In genomic region chr19:6465090-6465489, GRCm38 (mm10) we compare ENCODE assay signal across 10 mouse cellular contexts. TPM values are rescaled to one million over a fixed set of nuclear protein-coding genes. Genes with fewer than 3 reads are reported as not detected.
DNase-seq lines count a peak whose midpoint lies in the region; ATAC-seq and TF ChIP-seq lines count a peak whose summit lies in the region.
"Had no signal": no experiment of that assay in that cellular context is flagged by ENCODE, and none has a peak within 500 bp of the region (broad histone marks: within the 10 kb centered on the region; RNA-seq: fewer than 3 reads in every experiment).

No protein-coding gene starts in this region.

- no peak for TF ChIP-seq CTCF in olfactory bulb, adult 2 months (IDR thresholded peaks at IDR 0.05; ENCODE audit: insufficient read depth, low read depth, low read length)

- no peak for DNase-seq in kidney, adult 8-10 months
- peak; percentile 44 for DNase-seq in embryo, embryonic 11 days
- no peak for DNase-seq in ovary, postnatal 36 days (ENCODE audit: low spot score)
- no peak for DNase-seq in heart, adult 11 months
- DNase-seq in layer of hippocampus, postnatal 25 days (ENCODE audit: extremely low spot score in 1 of 2, low spot score in 1 of 2), result no peak
- DNase-seq: lung, postnatal 10 days had no signal

- H3K9ac ChIP-seq in kidney, embryonic 14.5 days (ENCODE audit: low read depth, low read length), result no peak overlapping the region
- no peak overlapping the region for H3K9ac ChIP-seq in hindbrain, embryonic 15.5 days
- H3K9ac ChIP-seq: heart, embryonic 15.5 days had no signal

- H3K4me1 ChIP-seq in kidney, embryonic 14.5 days (ENCODE audit: control insufficient read depth, insufficient read depth, low read length), result peaks cover 16% of the 10 kb centered on the region; the same call in 1 of the 2 replicates
- H3K4me1 ChIP-seq in hindbrain, embryonic 15.5 days (replicated peaks), result peaks cover 34% of the 10 kb centered on the region
- H3K4me1 ChIP-seq in olfactory bulb, adult 2 months (ENCODE audit: control insufficient read depth, insufficient read depth, low read length), result peaks cover 59% of the 10 kb centered on the region

- H3K27me3 ChIP-seq in kidney, embryonic 14.5 days (ENCODE audit: control insufficient read depth, insufficient read depth, low read length), result no peaks in the 10 kb centered on the region
- no peaks in the 10 kb centered on the region for H3K27me3 ChIP-seq in hindbrain, embryonic 15.5 days

- H3K9me3 ChIP-seq in kidney, embryonic 14.5 days (ENCODE audit: control insufficient read depth, low read length), result no peaks in the 10 kb centered on the region; the same call in 1 of the 2 replicates
- no peaks in the 10 kb centered on the region for H3K9me3 ChIP-seq in hindbrain, embryonic 15.5 days
- H3K9me3 ChIP-seq: heart, embryonic 15.5 days had no signal

- no peak overlapping the region for H3K4me2 ChIP-seq in kidney, embryonic 14.5 days (replicated peaks; ENCODE audit: low read depth, low read length)
- H3K4me2 ChIP-seq in hindbrain, embryonic 15.5 days, result no peak overlapping the region
- H3K4me2 ChIP-seq: heart, embryonic 15.5 days had no signal

- TF ChIP-seq POLR2A in olfactory bulb, adult 2 months (IDR thresholded peaks at IDR 0.05; ENCODE audit: insufficient read depth, low read depth, low read length), result no peak

- ATAC-seq in kidney, embryonic 14.5 days (ENCODE audit: low FRiP score, low TSS enrichment), result 0 out of 2 replicates have a peak, but pooled peaks have one; percentile 37
- peak; percentile 49; the same call in 1 of the 2 replicates for ATAC-seq in hindbrain, embryonic 15.5 days (ENCODE audit: low FRiP score, low read depth)

- WGBS in kidney, embryonic 14.5 days, result 36% methylated on average over 5 of the region's 5 CpGs
- WGBS in hindbrain, embryonic 15.5 days, result 14% methylated on average over 5 of the region's 5 CpGs
- WGBS in olfactory bulb, adult 2 months, result 12% methylated on average over 5 of the region's 5 CpGs

- H3K27ac ChIP-seq in kidney, embryonic 14.5 days (ENCODE audit: low read depth, low read length), result no peak overlapping the region
- peak overlapping the region; percentile 69 for H3K27ac ChIP-seq in hindbrain, embryonic 15.5 days (replicated peaks)
- peak overlapping the region; percentile 85 for H3K27ac ChIP-seq in olfactory bulb, adult 2 months (ENCODE audit: insufficient read depth, low read depth, low read length)
- H3K27ac ChIP-seq: heart, embryonic 15.5 days had no signal

- no peak overlapping the region for H3K4me3 ChIP-seq in kidney, embryonic 14.5 days (ENCODE audit: low read length)
- no peak overlapping the region for H3K4me3 ChIP-seq in hindbrain, embryonic 15.5 days
- H3K4me3 ChIP-seq in olfactory bulb, adult 2 months (ENCODE audit: insufficient read depth, low read depth, low read length), result no peak overlapping the region
- H3K4me3 ChIP-seq: heart, embryonic 15.5 days had no signal

- H3K36me3 ChIP-seq in kidney, embryonic 14.5 days (ENCODE audit: control insufficient read depth, insufficient read depth, low read length), result no peaks in the 10 kb centered on the region
- H3K36me3 ChIP-seq in hindbrain, embryonic 15.5 days, result peaks cover 3% of the 10 kb centered on the region; the same call in 1 of the 2 replicates
- H3K36me3 ChIP-seq: heart, embryonic 15.5 days had no signal

RNA-seq across cellular contexts. Expression of gene Nrxn2, which starts 46.6 kb away (rescaled TPM):
- polyA plus RNA-seq in kidney, embryonic 14.5 days (2014; fragmentation: Nextera tagmentation; extraction: Ambion mirVana), result 5.4 and 8.4 TPM in 2 replicates
- 44.3 and 46.6 TPM in 2 replicates for polyA plus RNA-seq in hindbrain, embryonic 15.5 days (2015; fragmentation: Nextera tagmentation; extraction: Ambion mirVana)
- polyA plus RNA-seq in olfactory bulb, adult 2 months (2012; ENCODE audit: insufficient read depth, insufficient read length, low replicate concordance, missing spikeins), result 202 and 263 TPM in 2 replicates
- total RNA-seq in layer of hippocampus, postnatal 25 days (2021), result 100 to 1,000 TPM; 404 to 465 TPM
